ENCODE assay signal across 12 mouse cellular contexts in genomic region chr2:178221003-178221402, GRCm38 (mm10).
DNase-seq lines count a peak whose midpoint lies in the region; ATAC-seq and TF ChIP-seq lines count a peak whose summit lies in the region.
"Had no signal": no experiment of that assay in that cellular context is flagged by ENCODE, and none has a peak within 500 bp of the region (broad histone marks: within the 10 kb centered on the region; RNA-seq: fewer than 3 reads in every experiment).

No protein-coding gene starts in this region.

- no peaks in the 10 kb centered on the region for H3K9me3 ChIP-seq in embryonic facial prominence, embryonic 11.5 days (replicated peaks; ENCODE audit: control insufficient read depth, low read length)
- H3K9me3 ChIP-seq in embryonic facial prominence, embryonic 10.5 days, result no peaks in the 10 kb centered on the region
- no peaks in the 10 kb centered on the region for H3K9me3 ChIP-seq in lung, embryonic 15.5 days
- no peaks in the 10 kb centered on the region for H3K9me3 ChIP-seq in limb, embryonic 13.5 days
- H3K9me3 ChIP-seq: heart, embryonic 13.5 days had no signal

- no peak overlapping the region for H3K4me2 ChIP-seq in embryonic facial prominence, embryonic 11.5 days (ENCODE audit: low read depth, low read length)
- no peak overlapping the region for H3K4me2 ChIP-seq in lung, embryonic 15.5 days
- no peak overlapping the region for H3K4me2 ChIP-seq in limb, embryonic 13.5 days (replicated peaks)
- H3K4me2 ChIP-seq: heart, embryonic 13.5 days had no signal

- TF ChIP-seq CTCF in olfactory bulb, adult 2 months (IDR thresholded peaks at IDR 0.05; ENCODE audit: insufficient read depth, low read depth, low read length), result no peak

- DNase-seq in embryonic facial prominence, embryonic 11.5 days (ENCODE audit: low spot score), result no peak
- no peak for DNase-seq in embryonic facial prominence, embryonic 10.5 days (ENCODE audit: low spot score)
- DNase-seq in lung, postnatal 10 days, result no peak
- DNase-seq in gastrocnemius, adult 18-20 months (ENCODE audit: low spot score), result no peak
- DNase-seq: kidney, adult 9 months; layer of hippocampus, postnatal 36 days; thymus, postnatal 36 days had no signal

- H3K9ac ChIP-seq in embryonic facial prominence, embryonic 11.5 days (replicated peaks; ENCODE audit: low read length), result no peak overlapping the region
- H3K9ac ChIP-seq in lung, embryonic 15.5 days, result no peak overlapping the region
- H3K9ac ChIP-seq in limb, embryonic 13.5 days, result no peak overlapping the region
- H3K9ac ChIP-seq: heart, embryonic 13.5 days had no signal

- H3K4me1 ChIP-seq in embryonic facial prominence, embryonic 11.5 days (ENCODE audit: control insufficient read depth, insufficient read depth, low read length), result no peaks in the 10 kb centered on the region
- H3K4me1 ChIP-seq in embryonic facial prominence, embryonic 10.5 days, result no peaks in the 10 kb centered on the region
- H3K4me1 ChIP-seq in lung, embryonic 15.5 days, result no peaks in the 10 kb centered on the region
- H3K4me1 ChIP-seq in limb, embryonic 13.5 days, result no peaks in the 10 kb centered on the region
- peaks cover 12% of the 10 kb centered on the region for H3K4me1 ChIP-seq in olfactory bulb, adult 2 months (ENCODE audit: control insufficient read depth, insufficient read depth, low read length)

- TF ChIP-seq POLR2A in olfactory bulb, adult 2 months (IDR thresholded peaks at IDR 0.05; ENCODE audit: insufficient read depth, low read depth, low read length), result no peak

- H3K4me3 ChIP-seq in embryonic facial prominence, embryonic 11.5 days (ENCODE audit: low read depth, low read length), result no peak overlapping the region
- H3K4me3 ChIP-seq in embryonic facial prominence, embryonic 10.5 days, result no peak overlapping the region
- no peak overlapping the region for H3K4me3 ChIP-seq in lung, embryonic 15.5 days
- no peak overlapping the region for H3K4me3 ChIP-seq in limb, embryonic 13.5 days
- H3K4me3 ChIP-seq in olfactory bulb, adult 2 months (ENCODE audit: insufficient read depth, low read depth, low read length), result no peak overlapping the region
- H3K4me3 ChIP-seq: heart, embryonic 13.5 days had no signal

- H3K36me3 ChIP-seq in embryonic facial prominence, embryonic 11.5 days (replicated peaks; ENCODE audit: control insufficient read depth, insufficient read depth, low read depth, low read length), result no peaks in the 10 kb centered on the region
- H3K36me3 ChIP-seq in embryonic facial prominence, embryonic 10.5 days (replicated peaks), result no peaks in the 10 kb centered on the region
- no peaks in the 10 kb centered on the region for H3K36me3 ChIP-seq in lung, embryonic 15.5 days
- H3K36me3 ChIP-seq in limb, embryonic 13.5 days, result no peaks in the 10 kb centered on the region
- H3K36me3 ChIP-seq: heart, embryonic 13.5 days had no signal

- 92% methylated on average over 3 of the region's 3 CpGs for WGBS in embryonic facial prominence, embryonic 11.5 days
- WGBS in embryonic facial prominence, embryonic 10.5 days, result 94% methylated on average over 3 of the region's 3 CpGs
- 91% methylated on average over 3 of the region's 3 CpGs for WGBS in lung, embryonic 15.5 days
- WGBS in limb, embryonic 13.5 days, result 96% methylated on average over 3 of the region's 3 CpGs
- WGBS in olfactory bulb, adult 2 months, result 96% methylated on average over 3 of the region's 3 CpGs

- H3K27me3 ChIP-seq in embryonic facial prominence, embryonic 11.5 days (ENCODE audit: control insufficient read depth, insufficient read depth, low read length), result no peaks in the 10 kb centered on the region
- no peaks in the 10 kb centered on the region for H3K27me3 ChIP-seq in embryonic facial prominence, embryonic 10.5 days (replicated peaks; ENCODE audit: low read depth, poor library complexity, severe bottlenecking)
- H3K27me3 ChIP-seq in lung, embryonic 15.5 days, result no peaks in the 10 kb centered on the region
- H3K27me3 ChIP-seq in limb, embryonic 13.5 days, result no peaks in the 10 kb centered on the region
- H3K27me3 ChIP-seq: heart, embryonic 13.5 days had no signal

- no peak overlapping the region for H3K27ac ChIP-seq in embryonic facial prominence, embryonic 11.5 days (replicated peaks; ENCODE audit: low read depth, low read length)
- no peak overlapping the region for H3K27ac ChIP-seq in embryonic facial prominence, embryonic 10.5 days (replicated peaks)
- no peak overlapping the region for H3K27ac ChIP-seq in lung, embryonic 15.5 days
- no peak overlapping the region for H3K27ac ChIP-seq in limb, embryonic 13.5 days
- peak overlapping the region; percentile 48; the same call in 1 of the 2 replicates for H3K27ac ChIP-seq in olfactory bulb, adult 2 months (ENCODE audit: insufficient read depth, low read depth, low read length)
- H3K27ac ChIP-seq: heart, embryonic 13.5 days had no signal

- ATAC-seq in embryonic facial prominence, embryonic 11.5 days (replicated peaks; ENCODE audit: insufficient number of reproducible peaks, low FRiP score, low TSS enrichment, low read depth), result peak; percentile 78
- ATAC-seq in lung, embryonic 15.5 days (ENCODE audit: borderline replicate concordance, extremely low read depth, low FRiP score, low TSS enrichment), result 0 out of 2 replicates have a peak, but pooled peaks have one; percentile 55
- peak; percentile 48; the same call in 1 of the 2 replicates for ATAC-seq in limb, embryonic 13.5 days (ENCODE audit: low FRiP score, low read depth)
- ATAC-seq in megakaryocyte-erythroid progenitor cell, adult 5-6 weeks (replicated peaks; ENCODE audit: low FRiP score, low TSS enrichment, poor library complexity, severe bottlenecking), result no peak
